7 mouse cellular contexts compared by ENCODE assay signal in the genomic region with DNA sequence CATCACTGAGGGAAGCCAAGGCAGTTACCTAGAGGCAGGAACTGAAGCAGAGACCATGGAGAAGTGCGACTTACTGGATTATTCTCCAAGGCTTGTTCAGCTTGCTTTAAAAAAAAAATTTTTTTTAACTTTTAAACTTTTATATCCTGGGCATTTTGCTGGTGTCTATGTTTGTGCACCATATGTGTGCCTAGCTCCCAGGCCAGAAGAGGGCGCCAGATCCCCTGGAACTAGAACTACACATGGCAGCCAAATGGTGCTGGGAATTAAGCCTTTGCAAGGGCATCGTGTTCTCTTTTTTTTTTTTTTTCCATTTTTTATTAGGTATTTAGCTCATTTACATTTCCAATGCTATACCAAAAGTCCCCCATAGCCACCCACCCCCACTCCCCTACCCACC.
DNase-seq lines count a peak whose midpoint lies in the region; TF ChIP-seq lines count a peak whose summit lies in the region.
"Not testable (repeated sequence)": the region's sequence is repeated elsewhere in the genome, so short reads cannot be mapped to it uniquely, and the experiment has no call there.

No protein-coding gene starts in this region.

- peak; percentile 39 for DNase-seq in ZHBTc4 (ENCODE audit: low read depth, low spot score)
- peak; percentile 17 to 32 for DNase-seq in adrenal gland, postnatal 36 days
- DNase-seq in heart, adult 2 months, result not testable (repeated sequence)
- DNase-seq in kidney, postnatal 36 days, result peak; percentile 5 to 51
- DNase-seq in mesoderm, embryonic 11.5 days (ENCODE audit: low read depth, low spot score), result peak; percentile 0
- DNase-seq in thymus, postnatal 14 days, result peak; percentile 10

- not testable (repeated sequence) for H3K27me3 ChIP-seq in E14TG2a.4 (ENCODE audit: insufficient read depth, low read length); heart, adult 2 months (ENCODE audit: control insufficient read depth, insufficient read depth, low read length)

- not testable (repeated sequence) for TF ChIP-seq POLR2A in heart, adult 2 months (IDR thresholded peaks at IDR 0.05; ENCODE audit: insufficient read depth, low read depth, low read length)

- TF ChIP-seq CTCF in E14TG2a.4 (conservative IDR thresholded peaks at IDR 0.05; ENCODE audit: low read length), result peak; percentile 15; the same call in 1 of the 2 replicates
- TF ChIP-seq CTCF in heart, adult 2 months (IDR thresholded peaks at IDR 0.05), result 0 out of 2 replicates have a peak, but pooled peaks have one; percentile 9

- H3K79me2 ChIP-seq in heart, adult 2 months (replicated peaks; ENCODE audit: control insufficient read depth, insufficient read depth, low read length), result not testable (repeated sequence)

- TF ChIP-seq EP300 in heart, adult 2 months (IDR thresholded peaks at IDR 0.05; ENCODE audit: insufficient read depth, low read depth, low read length), result not testable (repeated sequence)

- not testable (repeated sequence) for H3K4me3 ChIP-seq in E14TG2a.4 (replicated peaks; ENCODE audit: low read length); heart, adult 2 months

- H3K27ac ChIP-seq in heart, adult 2 months, result not testable (repeated sequence)

- WGBS in heart, adult 2 months, result 59% methylated on average over 3 of the region's 3 CpGs

- not testable (repeated sequence) for H3K9me3 ChIP-seq in E14TG2a.4 (ENCODE audit: low read length)

- not testable (repeated sequence) for H3K4me1 ChIP-seq in E14TG2a.4 (replicated peaks; ENCODE audit: low read depth, low read length); heart, adult 2 months (ENCODE audit: control insufficient read depth, insufficient read depth, low read length)

- not testable (repeated sequence) for H3K36me3 ChIP-seq in E14TG2a.4 (ENCODE audit: insufficient read depth, low read length); heart, adult 2 months (ENCODE audit: control insufficient read depth, insufficient read depth, low read length)

- intact Hi-C loops in heart, adult 2 months (cut with DNase I), result not testable (repeated sequence)

- not testable (repeated sequence) for H3K9ac ChIP-seq in heart, adult 2 months (ENCODE audit: low read depth, low read length)
